Mouse (Mus musculus): ENCODE data around the gene Stat5b. TPM values are rescaled to one million over a fixed set of nuclear protein-coding genes. Genes with fewer than 3 reads are reported as not detected.

Gene Stat5b
- polyA plus RNA-seq, 1 experiment from 2014 or later = 14.9 TPM

- H3K27ac ChIP-seq (replicated peaks) = 0 out of 2 replicates have a peak within 1 kb of the TSS, but pooled peaks have one; percentile 35
- H3K4me3 ChIP-seq = peak within 1 kb of the TSS; percentile 61
- no peak for DNase-seq (ENCODE audit: low spot score)
- no peaks in the 10 kb centered on the region for H3K9me3 ChIP-seq
- 87% methylated on average over 7 of the region's 7 CpGs for WGBS
- H3K27me3 ChIP-seq (replicated peaks; ENCODE audit: low read depth, poor library complexity, severe bottlenecking) = peaks cover 54% of the 10 kb centered on the region
- peaks cover 29% of the 10 kb centered on the region for H3K4me1 ChIP-seq
- H3K36me3 ChIP-seq (replicated peaks) = no peaks in the 10 kb centered on the region
These were observed 87.7 kb downstream of the Stat5b start, which contains the start of gene Hcrt for GRCm38 (mm10) chr11:100762831-100763230. TSS of gene Hcrt (minus strand) at chr11:100762931.

- peak overlapping the region; percentile 61 for H3K4me3 ChIP-seq
- H3K9me3 ChIP-seq = no peaks in the 10 kb centered on the region
- no peaks in the 10 kb centered on the region for H3K36me3 ChIP-seq (replicated peaks)
- H3K27me3 ChIP-seq (replicated peaks; ENCODE audit: low read depth, poor library complexity, severe bottlenecking) = peaks cover 59% of the 10 kb centered on the region
- peaks cover 29% of the 10 kb centered on the region for H3K4me1 ChIP-seq
- 0 out of 2 replicates have a peak overlapping the region, but pooled peaks have one; percentile 35 for H3K27ac ChIP-seq (replicated peaks)
- under 1% methylated on average over 27 of the region's 27 CpGs for WGBS
- peak; percentile 91 for DNase-seq (ENCODE audit: low spot score)
These were observed 88.9 kb downstream of the Stat5b start for GRCm38 (mm10) chr11:100761547-100762045.

DNA sequence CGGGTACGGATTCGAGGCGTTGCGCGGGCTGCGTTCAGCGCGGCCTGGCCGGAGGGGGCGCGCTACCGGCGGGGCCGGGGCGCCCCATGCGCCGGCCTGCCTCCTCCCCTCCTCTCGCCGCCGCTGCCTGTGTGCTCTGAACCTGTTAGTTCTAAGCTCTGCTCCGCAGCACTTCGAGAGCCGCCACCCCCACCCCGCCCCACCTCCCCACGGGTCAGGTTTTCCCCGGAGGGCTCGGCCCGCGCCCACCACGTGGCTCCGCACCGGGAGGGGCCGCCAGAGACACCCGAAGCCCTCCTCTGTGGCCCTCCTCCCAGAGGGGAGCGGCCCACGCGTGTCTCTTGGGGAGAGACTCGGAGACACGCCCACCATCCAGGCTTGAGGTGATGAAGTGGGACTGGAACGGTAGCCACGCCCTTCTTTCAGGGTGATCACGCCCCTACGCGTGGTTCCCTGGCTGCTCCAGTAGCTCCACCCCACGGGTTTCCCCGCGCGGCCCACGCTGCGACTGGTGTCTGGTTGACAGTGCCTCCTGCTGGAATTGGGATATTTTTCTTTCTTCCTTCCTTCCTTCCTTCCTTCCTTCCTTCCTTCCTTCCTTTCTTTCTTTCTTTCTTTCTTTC lies 90.8 kb downstream of the Stat5b start, which contains the start of gene Kcnh4:
TSS of gene Kcnh4 (minus strand) at position 332 of the 623 bp plus-strand sequence.
- Histone ChIP-seq H3K4me1 (peaks cover 29% of the 10 kb centered on the region), H3K27me3 (replicated peaks; ENCODE audit: low read depth, poor library complexity, severe bottlenecking) (peaks cover 67% of the 10 kb centered on the region), H3K9me3 (no peaks in the 10 kb centered on the region), H3K4me3 (peak within 1 kb of the TSS; percentile 56), H3K27ac (replicated peaks) (peak within 1 kb of the TSS; percentile 75), H3K36me3 (replicated peaks) (no peaks in the 10 kb centered on the region)
- WGBS = under 1% methylated on average over 51 of the region's 51 CpGs
- peak; percentile 44 for DNase-seq (ENCODE audit: low spot score)

DNA sequence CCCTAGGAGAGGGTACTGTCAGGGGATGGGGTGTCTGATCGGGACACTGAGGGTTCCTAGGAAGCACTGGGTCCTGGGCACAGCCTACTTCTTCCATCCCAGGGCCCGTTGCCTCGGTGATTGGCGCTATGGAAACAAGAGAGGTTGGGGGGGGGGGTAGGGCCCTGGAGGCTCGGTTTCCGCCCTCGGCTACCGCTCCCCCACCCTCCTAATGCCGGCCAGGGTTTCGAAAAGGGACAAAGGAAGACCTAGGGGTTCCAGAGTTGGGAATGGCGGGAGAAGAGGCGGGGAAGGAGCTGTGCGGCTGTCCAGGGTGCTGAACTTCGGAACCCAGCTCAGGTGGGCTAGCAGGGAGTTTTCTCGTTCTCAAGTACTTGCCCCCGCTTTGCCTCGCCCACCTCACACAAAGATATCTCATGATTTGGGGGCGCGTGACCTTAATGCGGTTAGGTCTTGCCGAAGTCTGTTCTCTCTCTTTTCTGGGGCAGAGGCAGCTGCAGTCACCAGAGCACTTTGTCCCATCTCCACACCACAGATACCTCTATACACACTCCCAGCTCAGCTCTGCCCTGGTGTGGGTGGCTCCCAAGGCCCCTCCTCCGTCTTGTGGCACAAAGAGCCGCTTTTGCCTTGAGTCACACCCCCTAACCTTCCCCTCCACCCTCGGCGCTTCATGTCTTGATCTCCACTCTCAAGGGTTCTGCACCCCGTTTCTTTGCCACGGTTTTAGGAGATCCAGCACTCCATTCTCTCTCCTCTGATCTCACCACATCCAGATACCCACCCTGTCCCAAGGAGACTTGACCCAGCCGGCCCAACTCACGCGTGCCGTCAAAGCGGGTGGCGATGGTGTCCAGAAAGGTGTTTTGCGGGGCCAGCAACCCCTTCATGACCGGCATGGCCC lies 91.6 kb downstream of the Stat5b start:
- peaks cover 29% of the 10 kb centered on the region for H3K4me1 ChIP-seq
- DNase-seq (ENCODE audit: low spot score) = peak; percentile 85
- 2% methylated on average over 35 of the region's 35 CpGs for WGBS
- H3K36me3 ChIP-seq (replicated peaks) = no peaks in the 10 kb centered on the region
- peak overlapping the region; percentile 56 for H3K4me3 ChIP-seq
- no peaks in the 10 kb centered on the region for H3K9me3 ChIP-seq
- peak overlapping the region; percentile 75 for H3K27ac ChIP-seq (replicated peaks)
- H3K27me3 ChIP-seq (replicated peaks; ENCODE audit: low read depth, poor library complexity, severe bottlenecking) = peaks cover 67% of the 10 kb centered on the region

GRCm38 (mm10) chr11:100757566-100757965 lies 93.0 kb downstream of the Stat5b start:
- WGBS = 90% methylated on average over 12 of the region's 12 CpGs
- peaks cover 29% of the 10 kb centered on the region for H3K4me1 ChIP-seq
- no peak overlapping the region for H3K4me3 ChIP-seq
- H3K27me3 ChIP-seq (replicated peaks; ENCODE audit: low read depth, poor library complexity, severe bottlenecking) = peaks cover 57% of the 10 kb centered on the region
- no peaks in the 10 kb centered on the region for H3K9me3 ChIP-seq
- DNase-seq (ENCODE audit: low spot score) = no peak
- no peaks in the 10 kb centered on the region for H3K36me3 ChIP-seq (replicated peaks)
- no peak overlapping the region for H3K27ac ChIP-seq (replicated peaks)

- Histone ChIP-seq H3K4me1 (peaks cover 22% of the 10 kb centered on the region), H3K27me3 (replicated peaks; ENCODE audit: low read depth, poor library complexity, severe bottlenecking) (peaks cover 51% of the 10 kb centered on the region), H3K9me3 (no peaks in the 10 kb centered on the region), H3K4me3 (no peak overlapping the region), H3K27ac (replicated peaks) (no peak overlapping the region), H3K36me3 (replicated peaks) (no peaks in the 10 kb centered on the region)
- no peak for DNase-seq (ENCODE audit: low spot score)
- WGBS = 63% methylated on average over 6 of the region's 6 CpGs
These were observed 94.0 kb downstream of the Stat5b start for GRCm38 (mm10) chr11:100756476-100756875.

GRCm38 (mm10) chr11:100754693-100755057 lies 95.8 kb downstream of the Stat5b start:
- WGBS = 92% methylated on average over 3 of the region's 3 CpGs
- no peak overlapping the region for H3K4me3 ChIP-seq

GRCm38 (mm10) chr11:100754021-100754692 lies 96.4 kb downstream of the Stat5b start:
- Histone ChIP-seq H3K4me3 (no peak overlapping the region), H3K9me3 (no peaks in the 10 kb centered on the region), H3K27ac (replicated peaks) (no peak overlapping the region), H3K36me3 (replicated peaks) (no peaks in the 10 kb centered on the region), H3K27me3 (replicated peaks; ENCODE audit: low read depth, poor library complexity, severe bottlenecking) (peaks cover 44% of the 10 kb centered on the region), H3K4me1 (peaks cover 8% of the 10 kb centered on the region)
- DNase-seq (ENCODE audit: low spot score) = no peak
- 88% methylated on average over 12 of the region's 12 CpGs for WGBS

More at GRCm38 (mm10) chr11:100754693-100755057, 95.8 kb downstream of the Stat5b start:
- no peak for DNase-seq (ENCODE audit: low spot score)
- H3K4me1 ChIP-seq = peaks cover 13% of the 10 kb centered on the region
- no peaks in the 10 kb centered on the region for H3K9me3 ChIP-seq
- peaks cover 44% of the 10 kb centered on the region for H3K27me3 ChIP-seq (replicated peaks; ENCODE audit: low read depth, poor library complexity, severe bottlenecking)
- no peak overlapping the region for H3K27ac ChIP-seq (replicated peaks)
- H3K36me3 ChIP-seq (replicated peaks) = no peaks in the 10 kb centered on the region

DNA sequence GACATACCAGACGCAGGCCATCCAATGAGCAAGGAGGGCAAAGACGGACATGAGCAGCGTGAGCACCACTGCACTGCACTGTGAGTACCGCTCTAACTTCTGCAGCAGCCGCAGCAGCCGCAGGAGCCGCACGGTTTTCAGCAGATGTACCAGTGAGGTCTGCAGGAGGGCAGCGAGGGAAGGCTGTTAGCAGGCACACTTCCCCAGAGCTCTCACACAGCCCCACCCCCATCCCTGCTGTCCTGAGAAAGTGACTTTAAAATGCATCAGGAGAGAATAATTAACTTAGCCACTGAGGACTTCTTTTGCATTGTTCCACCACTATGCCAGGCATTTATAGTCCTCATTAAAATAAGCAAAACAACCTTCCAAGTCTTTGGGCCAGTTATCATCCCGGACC lies 98.2 kb downstream of the Stat5b start:
- 48% methylated on average over 10 of the region's 10 CpGs for WGBS
- no peaks in the 10 kb centered on the region for H3K4me1 ChIP-seq
- peaks cover 43% of the 10 kb centered on the region for H3K27me3 ChIP-seq (replicated peaks; ENCODE audit: low read depth, poor library complexity, severe bottlenecking)
- H3K4me3 ChIP-seq = no peak overlapping the region
- H3K9me3 ChIP-seq = no peaks in the 10 kb centered on the region
- no peak for DNase-seq (ENCODE audit: low spot score)
- no peaks in the 10 kb centered on the region for H3K36me3 ChIP-seq (replicated peaks)
- no peak overlapping the region for H3K27ac ChIP-seq (replicated peaks)

DNA sequence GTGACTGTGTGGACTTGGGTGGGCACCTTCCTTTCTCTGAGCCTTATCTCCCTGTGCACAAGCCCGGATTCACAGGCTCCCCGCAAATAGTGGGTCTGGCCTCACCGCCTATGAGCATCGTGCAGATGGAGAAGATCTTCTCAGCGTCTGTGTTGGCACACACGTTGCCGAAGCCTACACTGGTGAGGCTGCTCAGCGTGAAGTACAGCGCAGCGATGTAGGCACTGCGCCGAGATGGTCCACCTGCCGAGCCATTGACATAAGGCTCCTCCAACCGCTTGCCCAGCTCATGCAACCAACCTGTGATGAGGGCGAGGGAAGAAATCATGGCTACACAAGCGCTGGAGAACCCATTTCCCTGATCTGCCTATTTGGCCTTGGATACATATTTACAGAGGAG lies 100.4 kb downstream of the Stat5b start:
- peaks cover 35% of the 10 kb centered on the region for H3K27me3 ChIP-seq (replicated peaks; ENCODE audit: low read depth, poor library complexity, severe bottlenecking)
- peaks cover 6% of the 10 kb centered on the region for H3K4me1 ChIP-seq
- H3K4me3 ChIP-seq = no peak overlapping the region
- H3K36me3 ChIP-seq (replicated peaks) = no peaks in the 10 kb centered on the region
- DNase-seq (ENCODE audit: low spot score) = no peak
- WGBS = 89% methylated on average over 16 of the region's 16 CpGs
- H3K27ac ChIP-seq (replicated peaks) = no peak overlapping the region
- no peaks in the 10 kb centered on the region for H3K9me3 ChIP-seq

GRCm38 (mm10) chr11:100749469-100749868 lies 101.1 kb downstream of the Stat5b start:
- 53% methylated on average over 25 of the region's 25 CpGs for WGBS
- Histone ChIP-seq H3K27ac (replicated peaks) (no peak overlapping the region), H3K36me3 (replicated peaks) (no peaks in the 10 kb centered on the region), H3K27me3 (replicated peaks; ENCODE audit: low read depth, poor library complexity, severe bottlenecking) (peaks cover 35% of the 10 kb centered on the region), H3K9me3 (no peaks in the 10 kb centered on the region), H3K4me3 (no peak overlapping the region), H3K4me1 (peaks cover 6% of the 10 kb centered on the region)
- no peak for DNase-seq (ENCODE audit: low spot score)

GRCm38 (mm10) chr11:100748620-100749019 lies 101.9 kb downstream of the Stat5b start:
- peaks cover 6% of the 10 kb centered on the region for H3K4me1 ChIP-seq
- 83% methylated on average over 4 of the region's 4 CpGs for WGBS
- H3K27ac ChIP-seq (replicated peaks) = no peak overlapping the region
- DNase-seq (ENCODE audit: low spot score) = no peak
- no peaks in the 10 kb centered on the region for H3K36me3 ChIP-seq (replicated peaks)
- peaks cover 35% of the 10 kb centered on the region for H3K27me3 ChIP-seq (replicated peaks; ENCODE audit: low read depth, poor library complexity, severe bottlenecking)
- no peak overlapping the region for H3K4me3 ChIP-seq
- H3K9me3 ChIP-seq = no peaks in the 10 kb centered on the region

All from embryonic facial prominence, embryonic 10.5 days (tissue).